Mouse (Mus musculus) fibroblast of lung, adult 2 months (primary cell): Measurements from ENCODE around the gene Rap2a.

ENCODE experiments used
- DNase-seq: peaks from one replicate; pipeline ENCODE4 v3.0.0-alpha.2; 2011; ENCODE audit warnings: low read depth

The Rap2a gene

GRCm38 (mm10) chr14:120499601-120500000, 21.4 kb downstream of the Rap2a start:
- DNase-seq: no peak

- DNase-seq: no peak
Observed at GRCm38 (mm10) chr14:120500021-120500560, 21.8 kb downstream of the Rap2a start.

GRCm38 (mm10) chr14:120500791-120501190, 22.5 kb downstream of the Rap2a start:
- no peak for DNase-seq

GRCm38 (mm10) chr14:120503641-120504040, 25.4 kb downstream of the Rap2a start:
- DNase-seq: no peak

GRCm38 (mm10) chr14:120504423-120504822, 26.2 kb downstream of the Rap2a start:
- no peak for DNase-seq

GRCm38 (mm10) chr14:120504928-120505461, 26.8 kb downstream of the Rap2a start:
- DNase-seq: no peak

GRCm38 (mm10) chr14:120505918-120506317, 27.7 kb downstream of the Rap2a start:
- DNase-seq: no peak

- no peak for DNase-seq
Observed at GRCm38 (mm10) chr14:120507516-120507915, 29.3 kb downstream of the Rap2a start.

- no peak for DNase-seq
Observed at GRCm38 (mm10) chr14:120508566-120509365, 30.5 kb downstream of the Rap2a start.

GRCm38 (mm10) chr14:120509366-120509640, 31.1 kb downstream of the Rap2a start:
- DNase-seq: no peak

- no peak for DNase-seq
Observed at GRCm38 (mm10) chr14:120511821-120512220, 33.6 kb downstream of the Rap2a start.

GRCm38 (mm10) chr14:120514821-120515271, 36.6 kb downstream of the Rap2a start:
- peak; percentile 57 for DNase-seq

GRCm38 (mm10) chr14:120515376-120515775, 37.1 kb downstream of the Rap2a start:
- peak; percentile 59 for DNase-seq

GRCm38 (mm10) chr14:120518706-120519105, 40.5 kb downstream of the Rap2a start:
- DNase-seq: no peak

GRCm38 (mm10) chr14:120519921-120520320, 41.7 kb downstream of the Rap2a start:
- DNase-seq: no peak

GRCm38 (mm10) chr14:120520843-120521242, 42.6 kb downstream of the Rap2a start:
- DNase-seq: no peak

- DNase-seq: no peak
Observed at GRCm38 (mm10) chr14:120523296-120523695, 45.1 kb downstream of the Rap2a start.

GRCm38 (mm10) chr14:120525644-120526043, 47.4 kb downstream of the Rap2a start:
- DNase-seq: no peak

- DNase-seq: no peak
Observed at GRCm38 (mm10) chr14:120533301-120533700, 55.1 kb downstream of the Rap2a start.

GRCm38 (mm10) chr14:120534841-120535271, 56.6 kb downstream of the Rap2a start:
- DNase-seq: no peak

GRCm38 (mm10) chr14:120535446-120535845, 57.2 kb downstream of the Rap2a start:
- no peak for DNase-seq

- no peak for DNase-seq
Observed at GRCm38 (mm10) chr14:120535924-120536323, 57.7 kb downstream of the Rap2a start.

GRCm38 (mm10) chr14:120539128-120539527, 60.9 kb downstream of the Rap2a start:
- no peak for DNase-seq

GRCm38 (mm10) chr14:120539626-120540025, 61.4 kb downstream of the Rap2a start:
- DNase-seq: no peak
